Mouse (Mus musculus) kidney, postnatal 36 days (tissue): ENCODE measurements around the gene Lacc1.
"Not testable (repeated sequence)": the region's sequence is repeated elsewhere in the genome, so short reads cannot be mapped to it uniquely, and the experiment has no call there.

Source experiments
- DNase-seq, 2 experiments: peaks; one replicate each; pipeline ENCODE4 v3.0.0; 2021 to 2022; ENCODE audit warnings: mixed read lengths in 2 of 2

The Lacc1 gene

GRCm38 (mm10) chr14:77036226-77037046 lies at the start of gene Lacc1, which contains the start of gene Ccdc122:
Gene Lacc1 (minus strand): TSS chr14:77036904.
Gene Ccdc122 (plus strand): TSS chr14:77036772.
- peak; percentile 71 to 90 for DNase-seq

GRCm38 (mm10) chr14:77081248-77081647 lies 44.5 kb upstream of the Lacc1 start:
- DNase-seq: no peak

- DNase-seq: no peak
Measured at GRCm38 (mm10) chr14:77069361-77069760, 32.7 kb upstream of the Lacc1 start.

- no peak for DNase-seq
Measured at GRCm38 (mm10) chr14:77053288-77053687, 16.6 kb upstream of the Lacc1 start.

GRCm38 (mm10) chr14:77037832-77038425 lies 1.2 kb upstream of the Lacc1 start:
- DNase-seq: no peak

- no peak for DNase-seq
Measured at GRCm38 (mm10) chr14:77037330-77037729, 626 bp upstream of the Lacc1 start.

DNA sequence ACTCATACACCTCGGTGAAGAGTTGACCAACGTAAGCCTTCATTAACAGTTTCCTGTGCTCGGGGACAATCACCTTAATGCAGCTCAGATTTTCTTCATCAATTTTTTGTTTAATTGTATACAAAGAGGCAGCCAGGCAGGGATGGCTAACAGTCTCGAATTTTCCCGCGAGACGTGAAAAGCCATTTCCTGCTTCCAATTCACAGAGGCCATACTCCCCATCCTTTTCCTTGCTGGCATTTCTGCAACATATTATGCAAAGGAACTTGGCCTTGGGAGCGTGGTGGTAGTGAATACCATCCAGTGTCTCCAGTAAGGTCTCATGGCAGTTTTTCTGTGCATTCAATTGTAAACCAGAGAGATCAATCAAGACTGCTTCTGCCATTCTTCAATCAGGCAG lies 1.7 kb downstream of the Lacc1 start:
- DNase-seq: no peak

GRCm38 (mm10) chr14:77034175-77034915 lies 2.4 kb downstream of the Lacc1 start:
- peak in 1 of 2 experiments; percentile 23 for DNase-seq

DNA sequence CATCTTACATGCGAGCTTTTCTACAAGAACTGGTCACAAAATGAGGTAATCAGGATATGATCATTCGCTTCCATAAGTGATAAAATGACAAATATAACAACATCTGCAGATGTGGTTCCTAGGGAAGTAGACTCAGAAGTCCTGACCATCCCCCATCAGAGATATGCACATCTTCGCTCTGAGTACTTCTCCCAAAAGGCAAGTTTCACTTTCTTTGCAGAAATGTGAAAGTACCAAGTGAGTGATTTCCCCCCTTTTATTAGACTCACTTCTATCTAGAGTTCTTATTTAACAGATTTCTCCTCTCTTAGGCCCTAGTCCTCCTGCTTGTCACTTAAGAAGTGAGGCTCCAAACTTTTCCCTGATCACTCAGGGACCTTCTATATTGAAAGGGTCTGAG lies 3.3 kb downstream of the Lacc1 start:
- no peak for DNase-seq

DNA sequence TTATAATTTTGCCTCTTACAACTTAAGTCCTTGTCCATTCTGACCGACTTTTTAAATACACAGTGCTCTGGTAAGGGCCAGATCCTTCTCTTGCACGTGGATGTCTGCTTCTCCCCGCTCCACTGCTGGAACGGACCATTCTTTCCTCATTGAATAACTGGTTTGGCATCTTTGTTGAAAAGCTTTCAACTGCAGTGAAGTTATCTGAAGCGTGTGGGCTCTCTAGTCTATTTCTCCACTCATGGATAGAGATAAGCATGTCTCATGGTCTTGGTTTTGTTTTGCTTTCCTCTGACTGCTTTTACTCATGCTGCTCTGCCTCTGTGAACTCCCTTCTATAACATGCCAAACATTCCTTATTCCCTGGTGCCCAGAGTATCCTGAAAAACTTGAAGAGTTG lies 4.3 kb downstream of the Lacc1 start:
- DNase-seq: no peak

DNA sequence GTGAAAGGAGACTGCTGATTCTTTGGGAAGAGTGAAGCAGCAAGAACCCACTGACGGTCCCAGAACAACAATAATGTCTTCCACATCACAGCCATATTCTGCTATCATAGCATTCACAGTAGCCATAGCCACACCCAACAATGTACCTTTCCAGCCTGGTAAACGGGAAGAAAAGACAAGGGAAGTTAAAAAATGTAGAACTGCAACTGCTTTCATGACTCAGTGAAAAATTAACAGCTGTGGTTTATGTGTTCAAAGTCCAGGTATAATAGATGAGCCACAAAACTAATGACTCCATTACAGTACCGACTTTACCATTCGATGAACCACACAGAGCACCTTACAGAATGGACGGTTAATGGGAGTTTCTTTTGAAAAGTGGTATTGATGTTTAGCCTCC lies 5.9 kb downstream of the Lacc1 start:
- no peak for DNase-seq

GRCm38 (mm10) chr14:77029319-77030054 lies 7.2 kb downstream of the Lacc1 start:
- no peak for DNase-seq

- DNase-seq: no peak
Measured at GRCm38 (mm10) chr14:77024499-77024898, 12.2 kb downstream of the Lacc1 start.

DNA sequence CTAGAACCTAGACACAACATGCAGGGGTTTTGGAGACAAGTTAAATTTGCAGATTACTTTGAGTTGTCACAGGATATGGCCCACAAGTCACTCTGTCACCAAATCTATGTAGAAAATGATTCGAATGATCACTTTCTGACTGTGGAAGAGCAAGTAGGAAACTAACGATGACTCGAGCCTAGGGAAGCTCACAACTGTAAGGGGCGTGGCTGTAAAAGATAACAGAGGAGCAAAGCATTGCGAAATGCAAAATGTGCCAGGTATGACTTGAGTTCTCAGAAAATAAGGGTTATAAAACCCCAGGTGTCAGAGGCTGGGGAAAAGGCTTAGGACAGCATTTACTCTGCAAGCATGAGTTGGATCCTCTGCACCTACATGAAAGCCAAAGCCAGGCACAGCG lies 19.5 kb downstream of the Lacc1 start:
- no peak for DNase-seq

DNA sequence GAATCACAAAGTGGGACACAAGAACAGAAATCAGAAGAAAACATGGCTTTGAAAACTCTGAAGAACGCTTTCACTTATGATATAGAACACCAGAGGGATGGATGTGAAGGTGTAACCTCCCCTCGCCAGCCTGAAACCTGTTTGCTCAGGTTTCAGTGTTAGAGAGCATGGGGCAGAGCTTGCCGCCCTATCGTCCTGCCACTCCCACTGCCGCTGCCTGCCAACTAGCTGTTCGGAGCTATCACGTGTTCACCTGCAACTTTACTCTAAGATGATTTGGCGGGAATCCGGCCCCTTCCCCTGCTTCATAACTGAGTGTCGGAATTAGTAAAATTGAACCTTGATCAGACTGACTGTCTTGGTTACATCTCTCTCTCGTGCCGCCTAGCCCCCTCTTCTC lies 19.9 kb downstream of the Lacc1 start:
- DNase-seq: peak in 1 of 2 experiments; percentile 22

GRCm38 (mm10) chr14:77011804-77012203 lies 24.9 kb downstream of the Lacc1 start:
- peak; percentile 60 to 79 for DNase-seq

GRCm38 (mm10) chr14:77008238-77008637 lies 28.5 kb downstream of the Lacc1 start:
- DNase-seq: peak; percentile 90 to 94

DNA sequence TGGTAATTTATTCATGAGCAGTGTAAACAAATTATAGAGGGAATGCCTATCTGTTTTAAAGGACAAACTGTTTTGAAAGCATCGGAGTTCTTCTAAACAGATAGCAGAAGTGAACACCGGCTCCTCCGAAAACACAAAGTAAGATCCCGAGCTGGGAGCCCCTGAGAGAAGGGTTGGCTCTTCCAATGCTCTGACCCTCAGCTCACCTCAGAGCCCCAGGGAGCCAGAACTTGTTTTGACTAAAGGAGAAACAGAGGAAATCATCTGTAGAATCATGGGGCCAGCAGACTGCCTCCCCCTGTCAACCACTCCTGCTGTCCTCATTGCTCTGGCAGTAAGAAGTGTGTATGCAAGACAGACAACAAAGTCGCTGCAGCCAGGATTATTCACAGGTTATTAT lies 31.1 kb downstream of the Lacc1 start:
- no peak for DNase-seq

- no peak for DNase-seq
Measured at GRCm38 (mm10) chr14:77004740-77005139, 32.0 kb downstream of the Lacc1 start.

DNA sequence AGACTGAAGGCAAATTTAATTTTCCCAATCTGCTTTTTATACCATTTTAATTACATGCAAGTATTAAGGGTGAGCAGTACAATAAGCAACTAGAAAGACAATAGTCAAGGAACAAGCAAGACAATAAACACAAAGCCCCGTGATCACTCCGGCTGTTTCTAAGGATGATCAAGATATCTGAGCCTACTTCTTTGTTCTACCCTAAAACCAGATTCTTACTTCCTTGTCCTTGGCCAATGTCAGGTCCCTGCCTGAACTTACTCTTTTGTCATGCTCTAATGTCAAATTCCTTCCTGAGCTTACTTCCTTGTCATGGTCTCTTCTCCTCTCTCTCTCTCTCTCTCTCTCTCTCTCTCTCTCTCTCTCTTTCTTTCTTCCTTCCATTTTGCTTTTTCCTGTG lies 46.4 kb downstream of the Lacc1 start:
- not testable (repeated sequence) for DNase-seq

- DNase-seq: no peak
Measured at GRCm38 (mm10) chr14:76981781-76982180, 54.9 kb downstream of the Lacc1 start.

DNA sequence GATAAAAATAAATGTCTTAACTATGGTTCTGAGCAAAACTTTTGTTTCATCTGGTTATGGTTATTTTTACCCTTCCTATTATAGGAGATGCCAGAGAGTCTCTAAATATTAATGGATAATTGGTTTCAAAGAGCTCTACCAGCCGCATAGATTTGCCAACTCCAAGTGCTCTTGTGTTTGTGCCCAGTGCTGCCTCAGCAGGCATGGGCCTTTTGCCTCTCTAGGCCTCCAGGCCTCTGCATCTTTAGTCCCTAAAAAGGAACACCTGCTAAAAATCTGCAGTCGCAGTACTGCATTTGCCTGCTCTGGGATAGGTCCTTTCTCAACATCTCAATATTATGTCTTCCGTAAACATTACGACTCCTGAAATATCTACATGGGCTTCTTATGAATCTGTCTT lies 55.5 kb downstream of the Lacc1 start:
- DNase-seq: no peak

DNA sequence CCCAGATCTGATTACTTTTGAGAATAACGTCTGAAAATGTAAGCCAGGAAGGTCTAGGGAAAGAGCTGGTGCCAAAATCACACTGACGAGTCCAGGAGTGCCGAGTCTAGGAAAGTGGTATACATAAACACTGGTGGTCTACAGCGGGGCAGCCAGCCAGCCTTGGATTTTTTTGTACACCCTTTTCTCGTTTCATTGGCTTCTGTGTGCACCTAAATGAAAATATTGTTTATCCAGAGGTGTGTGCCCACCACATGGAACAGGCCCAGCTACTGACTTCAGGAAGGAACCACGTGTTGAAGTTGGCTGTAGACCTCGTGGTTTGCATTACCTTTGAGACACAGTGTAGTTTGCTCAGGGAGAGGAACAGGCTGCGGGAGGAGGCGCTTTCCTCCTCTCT lies 57.1 kb downstream of the Lacc1 start:
- no peak for DNase-seq
